Mouse (Mus musculus) lung, embryonic 15.5 days (tissue): Measurements from ENCODE around the gene Olfr1508. TPM values are rescaled to one million over a fixed set of nuclear protein-coding genes. Genes with fewer than 3 reads are reported as not detected.
"Not testable (repeated sequence)": the region's sequence is repeated elsewhere in the genome, so short reads cannot be mapped to it uniquely, and the experiment has no call there.

Experiments
- ATAC-seq: fragments of 200-750 bp; cut with Nextera tagmentation; 2 replicates; pipeline ENCODE4 v1.8.0; 2017; ENCODE audit warnings: moderate number of reproducible peaks, borderline replicate concordance; ENCODE audit not compliant: low FRiP score, low TSS enrichment; ENCODE audit errors: extremely low read depth
- H3K27ac ChIP-seq: fragments of 300-500 bp; sonication (generic); 2 replicates; pipeline ENCODE4 v1.5.1; 2015; ENCODE audit warnings: moderate library complexity, mild to moderate bottlenecking, inconsistent platforms
- H3K27me3 ChIP-seq: fragments of 300-500 bp; sonication (generic); 2 replicates; pipeline ENCODE4 v1.6.1; 2015; ENCODE audit warnings: inconsistent platforms
- H3K36me3 ChIP-seq: fragments of 300-500 bp; sonication (generic); 2 replicates; pipeline ENCODE4 v1.6.1; 2015; ENCODE audit warnings: inconsistent platforms
- H3K4me1 ChIP-seq: fragments of 300-500 bp; sonication (generic); 2 replicates; pipeline ENCODE4 v1.6.1; 2015; ENCODE audit warnings: inconsistent platforms
- H3K4me2 ChIP-seq: fragments of 300-500 bp; sonication (generic); 2 replicates; pipeline ENCODE4 v1.6.1; 2015; ENCODE audit warnings: inconsistent platforms, mild to moderate bottlenecking, moderate library complexity
- H3K4me3 ChIP-seq: fragments of 300-500 bp; sonication (generic); 2 replicates; pipeline ENCODE4 v1.5.1; 2015; ENCODE audit warnings: mild to moderate bottlenecking, inconsistent platforms
- H3K9ac ChIP-seq: fragments of 300-500 bp; sonication (generic); 2 replicates; pipeline ENCODE4 v1.6.1; 2015; ENCODE audit warnings: inconsistent platforms
- H3K9me3 ChIP-seq: fragments of 300-500 bp; sonication (generic); 2 replicates; pipeline ENCODE4 v1.6.1; 2016; ENCODE audit warnings: inconsistent platforms
- WGBS: fragments of 180-500 bp; shearing (Covaris S2); methylation state at CpG from one replicate; pipeline ENCODE4 v1.1.7; 2015; 5-methylcytosine and 5-hydroxymethylcytosine counted together
- polyA plus RNA-seq: library from polyadenylated mRNA; unstranded; fragments of >200 nt; fragmentation: Nextera tagmentation; extraction: Ambion mirVana; gene quantifications from 2 replicates; pipeline ENCODE4 v1.2.1, GENCODE M21; 2015

The Olfr1508 gene
- polyA plus RNA-seq: not detected in 2 replicates

DNA sequence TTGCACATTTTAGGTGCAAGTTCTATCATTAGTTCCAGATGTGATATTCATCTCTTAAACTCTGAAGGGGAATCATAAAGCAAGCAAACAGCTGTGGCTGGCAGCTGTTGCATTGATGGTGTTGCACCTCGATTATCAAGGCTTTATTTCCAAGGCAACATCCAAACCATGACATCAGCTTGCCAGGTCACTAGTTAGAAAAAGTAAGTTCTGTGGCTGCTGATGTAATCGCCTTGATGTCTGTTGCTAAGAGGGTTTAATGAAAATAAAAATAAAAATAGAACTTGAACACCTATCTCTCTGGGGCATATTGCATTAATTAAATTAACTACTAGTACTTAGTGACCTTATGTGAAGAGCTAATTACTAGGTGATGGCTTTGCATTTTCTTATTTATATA lies at the start of gene Olfr1508:
Gene Olfr1508, minus strand, starts transcription at position 101 of the 400 bp plus-strand sequence.
- H3K27ac ChIP-seq: no peak within 1 kb of the TSS
- no peaks in the 10 kb centered on the region for H3K9me3 ChIP-seq
- no peaks in the 10 kb centered on the region for H3K4me1 ChIP-seq
- H3K36me3 ChIP-seq: no peaks in the 10 kb centered on the region
- no peaks in the 10 kb centered on the region for H3K27me3 ChIP-seq
- H3K4me2 ChIP-seq: no peak within 1 kb of the TSS
- 66% methylated on average over 2 of the region's 2 CpGs for WGBS
- no peak within 1 kb of the TSS for H3K9ac ChIP-seq
- no peak within 1 kb of the TSS for H3K4me3 ChIP-seq
- no peak for ATAC-seq

DNA sequence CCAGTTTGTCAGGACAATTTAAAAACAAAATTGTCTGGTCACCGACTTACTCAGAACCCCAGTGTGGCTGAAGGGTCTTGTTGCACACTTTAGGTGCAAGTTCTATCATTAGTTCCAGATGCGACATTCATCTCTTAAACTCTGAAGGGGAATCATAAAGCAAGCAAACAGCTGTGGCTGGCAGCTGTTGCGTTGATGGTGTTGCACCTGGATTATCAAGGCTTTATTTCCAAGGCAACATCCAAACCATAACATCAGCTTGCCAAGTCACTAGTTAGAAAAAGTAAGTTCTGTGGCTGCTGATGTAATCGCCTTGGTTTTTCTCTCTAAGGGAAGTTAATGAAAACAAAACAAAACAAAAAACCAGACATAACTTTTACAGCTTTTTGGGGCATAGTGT lies 28.2 kb upstream of the Olfr1508 start, which contains the start of gene Olfr1507:
Gene Olfr1507, minus strand, starts transcription at position 234 of the 400 bp plus-strand sequence.
- Histone ChIP-seq H3K36me3 (no peaks in the 10 kb centered on the region), H3K9ac (no peak within 1 kb of the TSS), H3K4me1 (no peaks in the 10 kb centered on the region), H3K9me3 (no peaks in the 10 kb centered on the region), H3K27ac (no peak within 1 kb of the TSS), H3K27me3 (no peaks in the 10 kb centered on the region), H3K4me3 (no peak within 1 kb of the TSS), H3K4me2 (no peak within 1 kb of the TSS)
- 82% methylated on average over 4 of the region's 4 CpGs for WGBS
- no peak for ATAC-seq

- no peaks in the 10 kb centered on the region for H3K36me3 ChIP-seq
- H3K27ac ChIP-seq: no peak overlapping the region
- H3K4me3 ChIP-seq: no peak overlapping the region
- H3K4me1 ChIP-seq: no peaks in the 10 kb centered on the region
- H3K4me2 ChIP-seq: no peak overlapping the region
- no peaks in the 10 kb centered on the region for H3K27me3 ChIP-seq
- H3K9ac ChIP-seq: no peak overlapping the region
- no peak for ATAC-seq
- WGBS: 55% methylated on average over 1 of the region's 1 CpGs
- H3K9me3 ChIP-seq: no peaks in the 10 kb centered on the region
Observed at GRCm38 (mm10) chr14:52465738-52466137, 1.6 kb downstream of the Olfr1508 start.

GRCm38 (mm10) chr14:52461928-52462327 lies 5.4 kb downstream of the Olfr1508 start:
- no peak for ATAC-seq
- Histone ChIP-seq H3K27ac (no peak overlapping the region), H3K4me3 (no peak overlapping the region), H3K9ac (no peak overlapping the region), H3K4me2 (no peak overlapping the region), H3K27me3 (no peaks in the 10 kb centered on the region), H3K36me3 (no peaks in the 10 kb centered on the region), H3K9me3 (no peaks in the 10 kb centered on the region), H3K4me1 (no peaks in the 10 kb centered on the region)

- H3K27ac ChIP-seq: no peak overlapping the region
- H3K36me3 ChIP-seq: no peaks in the 10 kb centered on the region
- 83% methylated on average over 8 of the region's 8 CpGs for WGBS
- H3K4me3 ChIP-seq: no peak overlapping the region
- ATAC-seq: no peak
- no peaks in the 10 kb centered on the region for H3K9me3 ChIP-seq
- H3K4me2 ChIP-seq: no peak overlapping the region
- H3K4me1 ChIP-seq: no peaks in the 10 kb centered on the region
- no peak overlapping the region for H3K9ac ChIP-seq
- no peaks in the 10 kb centered on the region for H3K27me3 ChIP-seq
Observed at GRCm38 (mm10) chr14:52451138-52451537, 16.2 kb downstream of the Olfr1508 start.

DNA sequence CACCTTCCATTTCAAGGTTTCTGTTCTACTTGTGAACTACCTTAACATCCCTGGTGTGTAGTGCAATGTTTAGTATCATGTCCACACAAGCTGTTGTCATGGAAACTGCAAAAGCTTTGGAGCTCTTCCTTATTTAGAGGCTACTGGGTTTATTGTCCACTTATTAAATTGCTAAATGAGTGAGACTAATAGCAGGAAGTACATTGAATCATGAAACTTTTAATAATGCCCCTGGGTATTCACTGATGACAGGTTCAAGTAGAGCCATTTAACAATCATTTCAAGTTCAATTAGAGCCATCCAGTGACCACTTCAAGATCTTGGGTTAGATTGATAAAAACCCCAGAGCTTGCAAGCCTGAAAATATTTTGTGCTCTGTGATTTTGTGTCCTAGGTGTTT lies 24.6 kb downstream of the Olfr1508 start, which contains the start of gene Olfr1509:
Gene Olfr1509, plus strand, starts transcription at position 301 of the 400 bp plus-strand sequence.
- Histone ChIP-seq H3K27ac (no peak within 1 kb of the TSS), H3K4me1 (no peaks in the 10 kb centered on the region), H3K9ac (no peak within 1 kb of the TSS), H3K9me3 (no peaks in the 10 kb centered on the region), H3K4me2 (no peak within 1 kb of the TSS), H3K36me3 (no peaks in the 10 kb centered on the region), H3K4me3 (no peak within 1 kb of the TSS), H3K27me3 (no peaks in the 10 kb centered on the region)
- no peak for ATAC-seq

- no peaks in the 10 kb centered on the region for H3K27me3 ChIP-seq
- no peaks in the 10 kb centered on the region for H3K9me3 ChIP-seq
- H3K4me3 ChIP-seq: no peak overlapping the region
- H3K4me1 ChIP-seq: no peaks in the 10 kb centered on the region
- H3K36me3 ChIP-seq: no peaks in the 10 kb centered on the region
- ATAC-seq: no peak
- H3K4me2 ChIP-seq: no peak overlapping the region
- WGBS: 84% methylated on average over 1 of the region's 1 CpGs
- H3K9ac ChIP-seq: no peak overlapping the region
- H3K27ac ChIP-seq: no peak overlapping the region
Observed at GRCm38 (mm10) chr14:52427686-52428085, 39.6 kb downstream of the Olfr1508 start.

DNA sequence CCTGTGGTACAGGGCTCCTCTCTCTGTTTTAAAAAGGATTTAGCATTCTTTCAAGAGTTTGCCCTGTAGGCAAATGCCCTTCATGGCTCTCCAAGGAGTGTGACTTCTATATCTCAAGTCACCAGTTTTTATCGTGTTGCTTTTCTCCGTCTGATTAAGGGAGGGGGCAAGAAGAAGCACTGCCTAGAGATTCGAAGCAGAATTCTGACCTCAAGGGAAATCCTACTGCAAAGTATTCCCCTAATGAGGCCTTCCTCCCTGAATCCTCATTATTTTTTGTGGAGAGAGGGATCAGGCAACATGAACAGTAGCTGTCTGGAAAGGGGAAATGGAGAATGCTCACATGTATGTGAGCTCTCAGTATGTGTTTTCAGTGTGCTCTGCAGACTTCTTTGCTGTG lies 53.0 kb downstream of the Olfr1508 start, which contains the start of gene Olfr1510:
Gene Olfr1510, minus strand, starts transcription at position 101 of the 400 bp plus-strand sequence.
- Histone ChIP-seq H3K4me3 (no peak within 1 kb of the TSS), H3K9me3 (no peaks in the 10 kb centered on the region), H3K36me3 (no peaks in the 10 kb centered on the region), H3K4me1 (no peaks in the 10 kb centered on the region), H3K27me3 (no peaks in the 10 kb centered on the region), H3K4me2 (no peak within 1 kb of the TSS), H3K27ac (no peak within 1 kb of the TSS), H3K9ac (no peak within 1 kb of the TSS)
- 74% methylated on average over 3 of the region's 3 CpGs for WGBS
- no peak for ATAC-seq

GRCm38 (mm10) chr14:52410142-52410919 lies 57.0 kb downstream of the Olfr1508 start:
- not testable (repeated sequence) for H3K36me3 ChIP-seq, H3K4me1 ChIP-seq, H3K4me2 ChIP-seq, H3K4me3 ChIP-seq, H3K9ac ChIP-seq, ATAC-seq, H3K9me3 ChIP-seq, H3K27me3 ChIP-seq, H3K27ac ChIP-seq
- WGBS: 67% methylated on average over 7 of the region's 10 CpGs

Other genes with a start within 250 kb of the Olfr1508 start
- 31.4 and 33.3 TPM in 2 replicates for gene Chd8, start 209.7 kb downstream of the Olfr1508 start, polyA plus RNA-seq
- gene Tox4, start 188.3 kb downstream of the Olfr1508 start, polyA plus RNA-seq: 40.5 and 44.7 TPM in 2 replicates
- 16.7 and 16.8 TPM in 2 replicates for gene Rab2b, start 187.9 kb downstream of the Olfr1508 start, polyA plus RNA-seq
- gene Mettl3, start 162.4 kb downstream of the Olfr1508 start, polyA plus RNA-seq: 47.0 and 47.1 TPM in 2 replicates
- gene Sall2, start 138.7 kb downstream of the Olfr1508 start, polyA plus RNA-seq: 16.2 and 16.9 TPM in 2 replicates
- not detected in 2 replicates for gene Olfr1513, start 111.1 kb downstream of the Olfr1508 start, polyA plus RNA-seq
- not detected in 2 replicates for gene Olfr1512, start 88.3 kb downstream of the Olfr1508 start, polyA plus RNA-seq
- not detected in 2 replicates for gene Olfr1511, start 70.1 kb downstream of the Olfr1508 start, polyA plus RNA-seq
- not detected in 2 replicates for gene Olfr1510, start 53.1 kb downstream of the Olfr1508 start, polyA plus RNA-seq
- not detected in 2 replicates for gene Olfr1509, start 24.5 kb downstream of the Olfr1508 start, polyA plus RNA-seq
- gene Olfr1507, start 28.3 kb upstream of the Olfr1508 start, polyA plus RNA-seq: not detected in 2 replicates